Mouse (Mus musculus): Measurements from ENCODE around the gene Wnt1.
"Not testable (repeated sequence)": the region's sequence is repeated elsewhere in the genome, so short reads cannot be mapped to it uniquely, and the experiment has no call there.

The Wnt1 gene

GRCm38 (mm10) chr15:98806071-98806808 lies 16.6 kb downstream of the Wnt1 start:
- no peak for DNase-seq (ENCODE audit: low spot score)

GRCm38 (mm10) chr15:98806809-98807770 lies 17.4 kb downstream of the Wnt1 start:
- no peak for DNase-seq (ENCODE audit: low spot score)

GRCm38 (mm10) chr15:98807895-98808650 lies 18.4 kb downstream of the Wnt1 start:
- DNase-seq (ENCODE audit: low spot score) = no peak

- DNase-seq (ENCODE audit: low spot score) = no peak
Measured at GRCm38 (mm10) chr15:98808651-98809134, 19.0 kb downstream of the Wnt1 start.

- DNase-seq (ENCODE audit: low spot score) = no peak
Measured at GRCm38 (mm10) chr15:98809390-98809789, 19.7 kb downstream of the Wnt1 start, which contains the start of gene Ddn. Ddn (minus strand) TSS chr15:98809490.

GRCm38 (mm10) chr15:98810212-98810611 lies 20.6 kb downstream of the Wnt1 start:
- not testable (repeated sequence) for DNase-seq (ENCODE audit: low spot score)

GRCm38 (mm10) chr15:98812741-98813424 lies 23.2 kb downstream of the Wnt1 start:
- DNase-seq (ENCODE audit: low spot score) = no peak

- no peak for DNase-seq (ENCODE audit: low spot score)
Measured at GRCm38 (mm10) chr15:98818171-98818570, 28.5 kb downstream of the Wnt1 start.

- DNase-seq (ENCODE audit: low spot score) = no peak
Measured at GRCm38 (mm10) chr15:98820937-98821336, 31.3 kb downstream of the Wnt1 start.

GRCm38 (mm10) chr15:98821403-98821802 lies 31.7 kb downstream of the Wnt1 start:
- DNase-seq (ENCODE audit: low spot score) = no peak

- DNase-seq (ENCODE audit: low spot score) = no peak
Measured at GRCm38 (mm10) chr15:98822147-98822546, 32.5 kb downstream of the Wnt1 start.

GRCm38 (mm10) chr15:98823434-98823833 lies 33.8 kb downstream of the Wnt1 start:
- DNase-seq (ENCODE audit: low spot score) = no peak

- DNase-seq (ENCODE audit: low spot score) = no peak
Measured at GRCm38 (mm10) chr15:98827611-98828011, 38.0 kb downstream of the Wnt1 start.

GRCm38 (mm10) chr15:98830736-98831683 lies 41.4 kb downstream of the Wnt1 start, which contains the start of gene Prkag1:
Prkag1 (minus strand) TSS chr15:98831521.
- peak; percentile 93 for DNase-seq (ENCODE audit: low spot score)

GRCm38 (mm10) chr15:98831684-98832035 lies 42.0 kb downstream of the Wnt1 start:
- DNase-seq (ENCODE audit: low spot score) = no peak

- peak; percentile 49 for DNase-seq (ENCODE audit: low spot score)
Measured at GRCm38 (mm10) chr15:98832161-98833058, 42.8 kb downstream of the Wnt1 start.

GRCm38 (mm10) chr15:98833281-98833680 lies 43.6 kb downstream of the Wnt1 start:
- no peak for DNase-seq (ENCODE audit: low spot score)

- no peak for DNase-seq (ENCODE audit: low spot score)
Measured at GRCm38 (mm10) chr15:98834059-98834458, 44.4 kb downstream of the Wnt1 start.

- no peak for DNase-seq (ENCODE audit: low spot score)
Measured at GRCm38 (mm10) chr15:98835291-98835690, 45.6 kb downstream of the Wnt1 start.
